Mouse (Mus musculus): ENCODE data around the gene Maml2.

The Maml2 gene

GRCm38 (mm10) chr9:13616383-13617009 lies 318.7 kb downstream of the Maml2 start:
- in situ Hi-C loops (cut with MboI; ENCODE audit: low pct_unique_long_range_greater_than_20kb in 1 of 2, low sequenced_read_pairs in 2 of 2, unreplicated experiment in 1 of 2) = no loop called here

DNA sequence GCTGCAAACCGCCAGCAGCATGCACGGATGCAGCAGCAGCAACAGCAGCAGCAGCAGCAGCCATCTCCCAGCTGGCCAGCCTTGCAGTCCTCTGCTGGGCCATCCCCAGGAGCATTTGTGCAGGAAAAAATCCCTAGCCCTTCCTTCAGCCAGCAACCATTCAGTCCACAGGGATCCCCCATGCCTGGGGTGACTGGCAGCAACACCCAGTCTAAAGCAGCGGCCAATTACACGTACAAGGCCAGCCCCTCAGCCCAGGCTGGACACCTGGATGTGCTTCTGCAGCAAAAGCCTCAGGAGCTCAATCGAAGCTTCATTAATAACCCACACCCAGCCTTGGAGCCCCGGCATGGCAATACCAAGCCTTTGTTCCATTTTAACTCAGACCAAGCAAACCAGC lies 323.0 kb downstream of the Maml2 start:
- in situ Hi-C loops (cut with MboI; ENCODE audit: low pct_unique_long_range_greater_than_20kb in 1 of 2, low sequenced_read_pairs in 2 of 2, unreplicated experiment in 1 of 2) = no loop called here

DNA sequence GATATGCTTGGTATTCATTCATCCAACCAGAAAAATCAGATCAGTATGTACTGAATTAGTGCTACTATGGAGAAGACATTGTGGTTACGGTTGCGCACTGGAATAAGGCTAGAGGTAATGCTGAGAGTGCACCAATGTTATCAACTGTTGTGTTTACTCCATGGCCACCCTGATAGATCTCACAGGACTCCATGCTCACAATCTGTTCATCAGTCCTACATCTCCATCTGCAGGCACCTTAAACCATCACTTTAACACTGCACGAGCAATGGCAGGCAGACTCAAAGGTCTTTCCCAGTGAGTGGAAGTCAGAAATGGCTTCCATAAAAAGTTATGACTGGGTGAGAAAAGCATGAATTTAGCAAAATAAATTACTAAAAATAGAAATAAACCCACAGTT lies 324.2 kb downstream of the Maml2 start:
- in situ Hi-C loops (cut with MboI; ENCODE audit: low pct_unique_long_range_greater_than_20kb in 1 of 2, low sequenced_read_pairs in 2 of 2, unreplicated experiment in 1 of 2) = no loop called here

GRCm38 (mm10) chr9:13622426-13622825 lies 324.7 kb downstream of the Maml2 start:
- in situ Hi-C loops (cut with MboI; ENCODE audit: low pct_unique_long_range_greater_than_20kb in 1 of 2, low sequenced_read_pairs in 2 of 2, unreplicated experiment in 1 of 2) = no loop called here

DNA sequence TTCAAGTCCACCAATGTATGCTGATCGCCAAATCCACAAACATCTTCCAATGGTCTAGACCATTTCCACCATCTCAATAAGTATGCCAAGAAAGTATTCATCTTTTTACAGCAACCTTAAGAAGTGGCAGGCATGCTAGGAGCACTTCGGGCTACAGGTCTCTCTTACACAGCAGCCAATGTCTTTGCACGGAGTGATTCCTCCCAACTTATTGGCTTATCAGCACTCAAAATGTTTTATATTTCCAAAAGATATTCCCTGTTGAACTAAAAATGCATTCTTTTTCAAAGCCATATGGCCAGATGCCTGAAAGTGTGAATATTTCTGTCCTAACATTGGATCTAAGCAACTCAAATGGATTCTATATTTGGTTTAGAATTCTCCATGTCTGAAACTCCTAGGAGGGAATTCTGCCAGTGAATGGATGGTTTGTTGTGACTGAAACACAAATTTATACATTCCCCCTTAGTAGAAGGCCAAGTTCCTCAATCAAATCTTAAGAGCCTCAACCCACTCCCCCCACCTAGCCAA lies 326.2 kb downstream of the Maml2 start:
- in situ Hi-C loops (cut with MboI; ENCODE audit: low pct_unique_long_range_greater_than_20kb in 1 of 2, low sequenced_read_pairs in 2 of 2, unreplicated experiment in 1 of 2) = no loop called here

DNA sequence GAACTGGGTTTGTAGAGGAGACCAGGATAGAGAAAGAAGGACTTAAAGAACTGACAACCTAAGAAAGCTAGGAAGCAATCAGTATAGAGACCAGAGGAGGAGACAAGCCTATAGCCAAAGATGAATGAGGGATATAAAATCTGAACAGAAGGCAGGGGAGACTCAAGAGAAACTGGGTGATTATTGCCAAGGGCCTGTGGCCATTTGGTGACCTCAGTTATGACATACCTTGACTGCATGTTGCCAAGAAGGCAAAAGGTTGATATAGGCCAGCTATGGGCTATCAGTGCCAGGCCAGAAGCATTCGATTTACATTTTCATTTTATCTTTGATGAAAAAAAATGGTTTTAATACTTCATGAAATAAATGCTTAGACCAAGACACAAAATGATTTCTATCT lies 327.0 kb downstream of the Maml2 start:
- in situ Hi-C loops (cut with MboI; ENCODE audit: low pct_unique_long_range_greater_than_20kb in 1 of 2, low sequenced_read_pairs in 2 of 2, unreplicated experiment in 1 of 2) = no loop called here

GRCm38 (mm10) chr9:13625215-13625614 lies 327.5 kb downstream of the Maml2 start:
- in situ Hi-C loops (cut with MboI; ENCODE audit: low pct_unique_long_range_greater_than_20kb in 1 of 2, low sequenced_read_pairs in 2 of 2, unreplicated experiment in 1 of 2) = no loop called here

GRCm38 (mm10) chr9:13626480-13626879 lies 328.7 kb downstream of the Maml2 start:
- in situ Hi-C loops (cut with MboI; ENCODE audit: low pct_unique_long_range_greater_than_20kb in 1 of 2, low sequenced_read_pairs in 2 of 2, unreplicated experiment in 1 of 2) = no loop called here

DNA sequence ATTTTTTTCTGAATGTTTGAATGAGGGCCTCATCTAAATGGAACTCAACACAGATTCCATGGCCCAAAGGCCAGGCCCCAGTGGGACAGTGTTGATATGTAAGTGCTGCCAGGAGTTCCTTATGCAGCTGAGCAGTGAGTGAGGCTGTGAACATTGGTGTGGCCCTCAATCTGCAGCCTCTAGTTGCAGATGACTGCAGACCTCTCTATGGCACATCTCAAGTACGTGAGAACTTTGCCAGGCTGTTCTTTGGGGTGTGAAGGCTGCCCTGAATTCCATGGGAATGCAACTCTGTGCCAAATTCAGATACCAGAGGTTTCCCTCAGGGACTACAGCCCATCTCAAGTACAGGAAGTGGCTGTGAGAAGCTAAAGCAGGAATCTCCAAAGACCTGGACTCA lies 335.6 kb downstream of the Maml2 start:
- in situ Hi-C loops (cut with MboI; ENCODE audit: low pct_unique_long_range_greater_than_20kb in 1 of 2, low sequenced_read_pairs in 2 of 2, unreplicated experiment in 1 of 2) = no loop called here

GRCm38 (mm10) chr9:13639655-13640054 lies 341.9 kb downstream of the Maml2 start:
- in situ Hi-C loops (cut with MboI; ENCODE audit: low pct_unique_long_range_greater_than_20kb in 1 of 2, low sequenced_read_pairs in 2 of 2, unreplicated experiment in 1 of 2) = no loop called here

DNA sequence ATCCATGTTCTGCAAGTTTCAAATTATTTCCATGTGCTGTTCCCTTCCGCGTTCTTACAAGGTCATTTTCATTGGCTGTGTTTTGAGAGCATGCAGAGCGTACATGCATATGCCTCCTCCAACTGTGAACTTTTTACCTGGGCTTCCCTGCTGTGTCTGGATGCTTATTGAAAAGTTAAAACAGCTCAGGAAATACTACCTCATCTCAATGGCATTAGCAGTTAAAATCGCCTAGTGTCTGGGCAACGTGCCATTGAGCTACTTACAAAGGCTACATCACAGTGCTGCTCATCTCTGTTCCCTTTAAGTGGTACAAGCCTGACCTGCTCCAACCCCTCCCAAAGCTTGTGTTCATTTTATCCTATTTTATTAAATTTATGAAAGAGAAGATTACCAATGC lies 347.4 kb downstream of the Maml2 start:
- in situ Hi-C loops (cut with MboI; ENCODE audit: low pct_unique_long_range_greater_than_20kb in 1 of 2, low sequenced_read_pairs in 2 of 2, unreplicated experiment in 1 of 2) = no loop called here

- in situ Hi-C loops (cut with MboI; ENCODE audit: low pct_unique_long_range_greater_than_20kb in 1 of 2, low sequenced_read_pairs in 2 of 2, unreplicated experiment in 1 of 2) = no loop called here
These were observed 353.3 kb downstream of the Maml2 start for GRCm38 (mm10) chr9:13651065-13651464.

GRCm38 (mm10) chr9:13651828-13652227 lies 354.1 kb downstream of the Maml2 start:
- in situ Hi-C loops (cut with MboI; ENCODE audit: low pct_unique_long_range_greater_than_20kb in 1 of 2, low sequenced_read_pairs in 2 of 2, unreplicated experiment in 1 of 2) = no loop called here

DNA sequence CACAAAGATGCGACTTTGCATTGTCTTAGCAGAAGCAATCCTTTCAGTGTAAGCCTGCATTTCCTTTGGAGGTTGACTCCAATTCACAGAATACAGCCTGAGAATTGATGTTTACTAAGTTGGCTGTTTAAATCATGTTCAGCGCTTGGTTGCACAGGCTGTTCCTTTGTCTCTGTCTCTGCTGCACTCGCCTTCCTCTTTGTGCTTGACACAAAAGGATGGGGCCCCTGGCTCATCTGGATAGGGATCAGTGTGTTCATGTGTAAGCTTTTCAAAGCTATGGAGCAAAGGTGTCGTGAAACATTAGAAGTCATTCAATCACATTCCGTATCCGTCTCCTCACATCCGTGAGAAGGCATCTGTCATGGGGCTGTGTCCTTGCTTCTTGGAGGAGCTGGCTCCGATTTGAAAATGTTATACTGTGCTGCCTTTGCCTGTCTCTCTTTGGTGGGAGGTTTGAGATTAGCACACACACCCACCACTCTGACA lies 354.7 kb downstream of the Maml2 start:
- in situ Hi-C loops (cut with MboI; ENCODE audit: low pct_unique_long_range_greater_than_20kb in 1 of 2, low sequenced_read_pairs in 2 of 2, unreplicated experiment in 1 of 2) = no loop called here

- in situ Hi-C loops (cut with MboI; ENCODE audit: low pct_unique_long_range_greater_than_20kb in 1 of 2, low sequenced_read_pairs in 2 of 2, unreplicated experiment in 1 of 2) = no loop called here
These were observed 355.2 kb downstream of the Maml2 start for GRCm38 (mm10) chr9:13652917-13653316.

- in situ Hi-C loops (cut with MboI; ENCODE audit: low pct_unique_long_range_greater_than_20kb in 1 of 2, low sequenced_read_pairs in 2 of 2, unreplicated experiment in 1 of 2) = no loop called here
These were observed 364.2 kb downstream of the Maml2 start for GRCm38 (mm10) chr9:13661768-13662623.

GRCm38 (mm10) chr9:13665487-13665969 lies 367.8 kb downstream of the Maml2 start:
- in situ Hi-C loops (cut with MboI; ENCODE audit: low pct_unique_long_range_greater_than_20kb in 1 of 2, low sequenced_read_pairs in 2 of 2, unreplicated experiment in 1 of 2) = no loop called here

DNA sequence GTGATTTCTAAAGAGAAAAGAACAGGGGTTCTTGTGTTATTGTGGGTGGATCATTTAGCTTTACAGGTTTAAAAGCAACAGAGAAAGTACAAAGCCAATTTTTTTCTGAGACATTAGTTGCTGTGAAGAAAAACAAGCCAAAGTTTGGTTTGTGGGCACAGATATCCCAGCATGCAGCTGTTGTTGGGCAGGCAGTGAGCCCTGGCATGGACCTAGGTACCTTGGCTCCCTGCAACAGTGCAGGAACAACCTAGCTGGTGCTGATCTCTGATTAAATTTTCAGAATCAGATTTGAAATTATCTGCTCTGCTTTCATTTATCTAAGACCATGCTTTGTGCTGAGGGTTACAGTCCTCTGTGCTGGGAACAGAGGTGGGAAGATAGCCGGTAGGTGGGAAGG lies 370.2 kb downstream of the Maml2 start:
- in situ Hi-C loops (cut with MboI; ENCODE audit: low pct_unique_long_range_greater_than_20kb in 1 of 2, low sequenced_read_pairs in 2 of 2, unreplicated experiment in 1 of 2) = no loop called here

GRCm38 (mm10) chr9:13668742-13669141 lies 371.0 kb downstream of the Maml2 start:
- in situ Hi-C loops (cut with MboI; ENCODE audit: low pct_unique_long_range_greater_than_20kb in 1 of 2, low sequenced_read_pairs in 2 of 2, unreplicated experiment in 1 of 2) = no loop called here
